Mouse (Mus musculus) lung, postnatal 0 days (tissue): ENCODE data around the gene Hnrnpa3.

ENCODE experiments used
- CTCF ChIP-seq: IDR thresholded peaks from 2 replicates; pipeline ENCODE4 v1.5.1; 2016; ENCODE audit warnings: antibody characterized with exemption, mild to moderate bottlenecking
- EP300 ChIP-seq: IDR thresholded peaks from 2 replicates; pipeline ENCODE4 v1.6.1; 2016; ENCODE audit warnings: antibody characterized with exemption, mild to moderate bottlenecking, control low read depth

- TF ChIP-seq CTCF = peak; percentile 18; the same call in 1 of the 2 replicates
- TF ChIP-seq EP300 = peak; percentile 79
These were observed 46.0 kb upstream of the Hnrnpa3 start for GRCm38 (mm10) chr2:75612981-75613567.
